Mouse (Mus musculus): ENCODE results near the gene Pls3. TPM values are rescaled to one million over a fixed set of nuclear protein-coding genes. Genes with fewer than 3 reads are reported as not detected.
"Not testable (repeated sequence)": the region's sequence is repeated elsewhere in the genome, so short reads cannot be mapped to it uniquely, and the experiment has no call there.

The Pls3 gene
- polyA plus RNA-seq, 1 experiment from 2014 or later: 36.2 TPM

DNA sequence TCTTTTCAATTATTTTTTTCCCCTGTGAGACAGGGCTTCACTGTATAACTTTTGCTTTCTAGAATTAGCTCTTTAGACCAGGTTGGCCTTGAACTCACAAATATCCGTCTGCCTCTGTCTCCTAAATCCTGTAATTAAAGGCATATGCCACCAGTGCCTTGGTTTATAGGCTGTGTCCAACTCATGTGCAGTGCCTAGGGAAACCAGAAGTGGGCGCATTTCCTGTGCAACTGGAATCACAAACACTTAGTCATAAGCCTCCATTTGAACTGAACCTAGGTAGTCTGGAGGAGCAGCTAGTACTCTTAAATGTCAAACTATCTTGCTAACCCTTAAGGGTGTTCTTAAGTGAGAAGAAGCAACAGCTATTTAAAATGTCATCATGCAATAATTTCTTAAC is 60.0 kb downstream of the Pls3 start:
- Histone ChIP-seq H3K4me2 (replicated peaks) (no peak overlapping the region), H3K36me3 (replicated peaks; ENCODE audit: control insufficient read depth, insufficient read depth) (no peaks in the 10 kb centered on the region), H3K27ac (no peak overlapping the region), H3K27me3 (ENCODE audit: control insufficient read depth, insufficient read depth, low read length) (no peaks in the 10 kb centered on the region), H3K9me3 (ENCODE audit: control insufficient read depth, low read length) (no peaks in the 10 kb centered on the region), H3K4me3 (replicated peaks; ENCODE audit: low read length) (no peak overlapping the region), H3K9ac (no peak overlapping the region), H3K4me1 (replicated peaks; ENCODE audit: control insufficient read depth, insufficient read depth, low read length) (no peaks in the 10 kb centered on the region)
- WGBS: 90% methylated on average over 2 of the region's 2 CpGs
- no peak for DNase-seq (ENCODE audit: low spot score)
- no peak for ATAC-seq (ENCODE audit: low FRiP score)

DNA sequence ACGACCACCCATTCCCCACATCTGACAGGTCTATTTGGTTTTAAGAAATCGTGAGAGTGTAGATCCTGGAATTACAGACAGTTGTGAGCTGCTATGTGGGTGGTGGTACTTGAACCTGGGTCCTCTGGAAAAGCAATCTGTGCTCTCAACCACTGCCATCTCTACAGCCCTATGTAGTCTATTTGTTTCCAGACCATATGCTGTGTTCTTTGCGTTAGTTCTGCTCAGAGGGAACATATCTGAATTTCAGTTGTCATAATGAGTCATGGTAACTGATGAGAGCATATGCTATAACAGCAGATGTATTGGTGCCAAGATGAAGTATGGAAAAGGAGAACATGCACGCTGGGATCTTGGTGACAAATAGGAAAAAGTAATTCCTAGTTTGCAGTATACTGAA is 60.9 kb downstream of the Pls3 start:
- Histone ChIP-seq H3K4me2 (replicated peaks) (no peak overlapping the region), H3K36me3 (replicated peaks; ENCODE audit: control insufficient read depth, insufficient read depth) (no peaks in the 10 kb centered on the region), H3K4me3 (replicated peaks; ENCODE audit: low read length) (no peak overlapping the region), H3K27me3 (ENCODE audit: control insufficient read depth, insufficient read depth, low read length) (no peaks in the 10 kb centered on the region), H3K4me1 (replicated peaks; ENCODE audit: control insufficient read depth, insufficient read depth, low read length) (no peaks in the 10 kb centered on the region), H3K9me3 (ENCODE audit: control insufficient read depth, low read length) (no peaks in the 10 kb centered on the region), H3K9ac (no peak overlapping the region), H3K27ac (no peak overlapping the region)
- ATAC-seq (ENCODE audit: low FRiP score) (no peak), DNase-seq (ENCODE audit: low spot score) (no peak)
- WGBS: 88% methylated on average over 4 of the region's 4 CpGs

DNA sequence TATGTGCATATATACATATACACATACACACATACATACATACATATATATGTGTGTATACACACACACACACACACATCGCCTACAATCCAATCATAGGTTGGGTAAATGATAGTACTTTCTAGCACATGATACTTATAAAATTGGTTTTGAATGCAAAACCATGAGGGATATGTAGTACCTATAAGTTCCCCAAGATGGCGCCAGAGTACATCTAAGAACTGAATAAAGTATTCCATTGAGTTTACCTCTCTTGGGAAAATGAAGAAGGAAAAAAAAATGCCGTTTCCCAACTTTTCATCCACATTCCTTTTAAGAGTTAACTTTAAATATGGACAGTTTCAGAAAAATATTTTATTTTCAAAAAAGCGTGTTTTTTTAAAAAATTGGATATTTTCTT is 78.4 kb downstream of the Pls3 start:
- no peak overlapping the region for H3K27ac ChIP-seq
- WGBS: 42% methylated on average over 4 of the region's 4 CpGs
- no peaks in the 10 kb centered on the region for H3K9me3 ChIP-seq (ENCODE audit: control insufficient read depth, low read length)
- H3K4me3 ChIP-seq (replicated peaks; ENCODE audit: low read length): no peak overlapping the region
- DNase-seq (ENCODE audit: low spot score) (peak; percentile 73), ATAC-seq (ENCODE audit: low FRiP score) (no peak)
- no peak overlapping the region for H3K9ac ChIP-seq
- H3K4me1 ChIP-seq (replicated peaks; ENCODE audit: control insufficient read depth, insufficient read depth, low read length): no peaks in the 10 kb centered on the region
- H3K27me3 ChIP-seq (ENCODE audit: control insufficient read depth, insufficient read depth, low read length): no peaks in the 10 kb centered on the region
- H3K4me2 ChIP-seq (replicated peaks): no peak overlapping the region
- H3K36me3 ChIP-seq (replicated peaks; ENCODE audit: control insufficient read depth, insufficient read depth): no peaks in the 10 kb centered on the region

DNA sequence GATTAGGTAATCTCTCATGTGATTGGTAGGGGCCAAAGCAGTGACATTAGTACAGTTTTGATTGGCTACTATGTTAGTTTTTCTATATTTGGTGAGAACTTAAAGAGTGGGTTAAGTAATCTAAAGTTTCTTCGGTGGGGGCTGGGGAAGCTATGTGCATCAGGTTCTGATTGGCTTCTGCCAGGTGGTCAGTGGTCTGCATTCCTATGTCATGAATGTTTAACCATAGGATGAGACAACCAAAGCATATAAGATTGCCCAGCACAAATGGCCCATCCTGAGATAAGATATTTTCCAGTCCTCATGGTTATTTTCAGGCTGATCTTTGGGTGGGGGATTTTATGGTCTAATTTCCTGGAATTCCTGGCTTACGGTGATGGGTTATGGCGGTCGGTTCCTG is 95.2 kb downstream of the Pls3 start:
- H3K4me3 ChIP-seq (replicated peaks; ENCODE audit: low read length): no peak overlapping the region
- H3K27me3 ChIP-seq (ENCODE audit: control insufficient read depth, insufficient read depth, low read length): no peaks in the 10 kb centered on the region
- H3K36me3 ChIP-seq (replicated peaks; ENCODE audit: control insufficient read depth, insufficient read depth): no peaks in the 10 kb centered on the region
- no peak overlapping the region for H3K27ac ChIP-seq
- H3K4me2 ChIP-seq (replicated peaks): no peak overlapping the region
- H3K9me3 ChIP-seq (ENCODE audit: control insufficient read depth, low read length): no peaks in the 10 kb centered on the region
- H3K9ac ChIP-seq: no peak overlapping the region
- DNase-seq (ENCODE audit: low spot score) (no peak), ATAC-seq (ENCODE audit: low FRiP score) (no peak)
- WGBS: 89% methylated on average over 4 of the region's 4 CpGs
- H3K4me1 ChIP-seq (replicated peaks; ENCODE audit: control insufficient read depth, insufficient read depth, low read length): no peaks in the 10 kb centered on the region

DNA sequence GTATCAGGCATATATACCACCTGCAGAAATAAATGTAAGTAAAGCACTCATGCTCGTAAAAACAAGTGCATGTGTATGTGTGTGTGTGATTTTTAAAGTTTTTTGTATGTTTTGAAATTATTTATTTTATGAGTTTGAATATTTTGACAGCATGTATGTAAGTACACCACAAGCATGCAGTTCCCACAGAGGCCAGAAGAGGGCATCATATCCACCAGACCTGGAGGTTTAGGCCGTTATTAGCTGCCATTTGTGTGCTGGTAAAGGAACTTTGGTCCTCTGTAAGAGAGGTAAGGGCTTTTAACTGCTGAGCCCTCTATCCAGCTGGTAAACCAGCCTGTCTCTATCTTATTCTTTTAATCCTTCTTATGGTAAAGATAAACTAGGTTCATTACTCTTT is 97.5 kb downstream of the Pls3 start:
- 80% methylated on average over 2 of the region's 2 CpGs for WGBS
- DNase-seq (ENCODE audit: low spot score): no peak
- Histone ChIP-seq H3K27ac (no peak overlapping the region), H3K4me3 (replicated peaks; ENCODE audit: low read length) (no peak overlapping the region), H3K27me3 (ENCODE audit: control insufficient read depth, insufficient read depth, low read length) (no peaks in the 10 kb centered on the region), H3K4me1 (replicated peaks; ENCODE audit: control insufficient read depth, insufficient read depth, low read length) (no peaks in the 10 kb centered on the region), H3K36me3 (replicated peaks; ENCODE audit: control insufficient read depth, insufficient read depth) (no peaks in the 10 kb centered on the region), H3K9me3 (ENCODE audit: control insufficient read depth, low read length) (no peaks in the 10 kb centered on the region), H3K4me2 (replicated peaks) (no peak overlapping the region), H3K9ac (no peak overlapping the region)
- no peak for ATAC-seq (ENCODE audit: low FRiP score)

DNA sequence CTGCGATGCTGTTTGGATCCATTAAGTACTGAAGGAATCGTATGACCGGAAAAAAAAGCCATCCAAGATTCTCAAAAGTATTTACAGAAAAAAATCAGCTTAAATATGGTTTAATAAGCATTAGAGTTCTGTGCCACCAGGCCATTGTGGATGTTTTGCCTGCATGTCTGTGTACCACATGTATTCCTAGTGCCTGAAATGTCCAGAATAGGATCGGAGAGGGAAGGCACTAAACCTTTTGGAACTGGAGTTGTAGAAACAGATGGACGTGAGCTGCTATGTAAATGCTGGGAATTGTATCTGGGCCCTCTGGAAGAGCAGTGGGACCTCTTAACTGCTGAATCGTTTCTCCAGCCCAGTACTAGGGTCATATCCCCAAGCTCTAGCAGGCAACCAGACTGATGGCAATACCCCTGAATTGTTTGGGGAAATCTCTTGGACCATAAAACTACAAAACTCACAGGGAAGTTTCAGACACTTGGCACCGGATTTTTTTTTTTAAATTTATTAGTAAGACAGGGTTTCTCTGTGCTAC is 110.1 kb downstream of the Pls3 start:
- Histone ChIP-seq H3K4me2 (replicated peaks) (peak overlapping the region; percentile 65), H3K27me3 (ENCODE audit: control insufficient read depth, insufficient read depth, low read length) (no peaks in the 10 kb centered on the region), H3K36me3 (replicated peaks; ENCODE audit: control insufficient read depth, insufficient read depth) (no peaks in the 10 kb centered on the region), H3K27ac (peak overlapping the region; percentile 87), H3K9ac (peak overlapping the region; percentile 67), H3K9me3 (ENCODE audit: control insufficient read depth, low read length) (no peaks in the 10 kb centered on the region), H3K4me3 (replicated peaks; ENCODE audit: low read length) (peak overlapping the region; percentile 45), H3K4me1 (replicated peaks; ENCODE audit: control insufficient read depth, insufficient read depth, low read length) (peaks cover 7% of the 10 kb centered on the region; the same call in 1 of the 2 replicates)
- ATAC-seq (ENCODE audit: low FRiP score) (peak; percentile 67), DNase-seq (ENCODE audit: low spot score) (no peak)
- 32% methylated on average over 7 of the region's 7 CpGs for WGBS

DNA sequence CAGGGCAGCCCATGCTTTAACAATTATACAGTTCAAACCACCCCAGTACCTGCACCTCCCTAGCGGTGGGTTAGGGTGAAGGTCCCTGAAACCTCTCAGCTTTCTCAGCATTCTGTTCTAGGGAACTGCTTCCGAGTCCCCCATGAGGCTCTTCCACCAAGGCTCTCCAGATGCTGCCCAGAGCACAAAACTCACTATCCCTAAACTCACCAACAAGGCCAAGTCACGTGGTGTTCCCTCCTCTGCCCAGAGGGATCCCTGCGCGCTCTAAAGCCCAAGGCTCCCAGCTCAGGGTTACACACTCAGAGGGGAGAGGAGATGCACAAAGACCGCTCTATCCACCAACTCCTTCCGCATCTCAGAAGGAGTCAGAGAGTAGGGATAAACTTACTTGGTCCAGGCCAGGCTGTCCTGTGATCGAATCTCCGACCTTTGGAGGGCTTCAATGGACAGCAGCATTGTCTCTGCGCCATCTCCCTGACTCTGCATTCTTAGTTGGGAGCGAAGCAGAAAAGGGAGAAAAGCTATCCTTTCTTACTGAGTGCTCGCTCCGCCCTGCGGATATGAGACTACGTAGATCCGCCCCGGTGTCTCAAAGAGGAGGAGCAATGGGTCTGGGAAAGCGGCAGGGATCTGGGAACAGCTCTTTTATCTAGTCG is 110.7 kb downstream of the Pls3 start:
- WGBS: 8% methylated on average over 19 of the region's 19 CpGs
- peak; percentile 97 for ATAC-seq (ENCODE audit: low FRiP score)
- peak overlapping the region; percentile 45 for H3K4me3 ChIP-seq (replicated peaks; ENCODE audit: low read length)

DNA sequence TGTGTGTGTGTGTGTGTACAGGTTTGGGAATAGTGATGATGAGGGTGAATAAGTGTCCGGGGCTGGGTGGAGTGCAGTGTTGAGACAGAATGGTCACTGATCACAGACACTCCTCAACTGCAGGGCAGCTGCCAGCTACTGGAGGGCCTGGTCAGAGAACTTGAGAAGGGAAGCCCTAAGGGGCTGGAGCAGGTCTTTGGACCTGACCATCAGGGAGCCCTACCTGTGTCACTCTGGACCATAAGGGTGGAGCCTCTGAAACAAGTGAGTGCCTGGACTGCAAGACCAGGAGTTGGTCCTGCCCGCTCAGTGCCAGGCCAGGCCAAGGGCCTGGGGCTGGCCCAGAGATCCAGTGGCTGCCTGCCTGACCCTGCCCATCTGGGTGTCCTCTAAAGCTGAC is 115.5 kb downstream of the Pls3 start:
- WGBS: 81% methylated on average over 2 of the region's 2 CpGs
- not testable (repeated sequence) for H3K4me3 ChIP-seq (replicated peaks; ENCODE audit: low read length); H3K4me1 ChIP-seq (replicated peaks; ENCODE audit: control insufficient read depth, insufficient read depth, low read length); H3K27me3 ChIP-seq (ENCODE audit: control insufficient read depth, insufficient read depth, low read length); H3K36me3 ChIP-seq (replicated peaks; ENCODE audit: control insufficient read depth, insufficient read depth); H3K9me3 ChIP-seq (ENCODE audit: control insufficient read depth, low read length); DNase-seq (ENCODE audit: low spot score); H3K27ac ChIP-seq; H3K4me2 ChIP-seq (replicated peaks); ATAC-seq (ENCODE audit: low FRiP score); H3K9ac ChIP-seq

More for the DNA sequence above, 110.7 kb downstream of the Pls3 start:
- no peaks in the 10 kb centered on the region for H3K36me3 ChIP-seq (replicated peaks; ENCODE audit: control insufficient read depth, insufficient read depth)
- DNase-seq (ENCODE audit: low spot score): peak; percentile 72
- H3K27me3 ChIP-seq (ENCODE audit: control insufficient read depth, insufficient read depth, low read length): no peaks in the 10 kb centered on the region
- no peaks in the 10 kb centered on the region for H3K9me3 ChIP-seq (ENCODE audit: control insufficient read depth, low read length)
- H3K27ac ChIP-seq: peak overlapping the region; percentile 87
- peak overlapping the region; percentile 65 for H3K4me2 ChIP-seq (replicated peaks)
- H3K9ac ChIP-seq: peak overlapping the region; percentile 67
- peaks cover 7% of the 10 kb centered on the region; the same call in 1 of the 2 replicates for H3K4me1 ChIP-seq (replicated peaks; ENCODE audit: control insufficient read depth, insufficient read depth, low read length)

DNA sequence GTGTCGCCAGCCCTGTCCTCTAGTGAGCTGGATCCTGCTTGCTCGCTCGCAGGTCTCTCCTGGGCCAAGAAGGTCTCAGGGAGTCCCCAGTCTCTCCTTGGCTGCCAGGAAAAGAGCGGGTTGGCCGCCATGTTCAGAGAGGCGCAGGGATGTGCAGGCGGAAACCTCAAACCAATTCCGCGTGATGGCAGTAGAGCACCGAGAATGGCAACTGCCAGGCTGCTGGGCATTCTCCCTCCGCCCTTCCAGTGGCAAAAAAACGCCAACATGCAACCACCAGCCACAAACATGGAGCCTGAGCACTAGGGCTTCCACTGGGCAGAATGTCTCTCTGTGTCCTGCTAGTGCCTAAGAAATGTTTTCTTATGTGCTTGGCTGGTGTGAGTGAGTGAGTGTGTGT is 115.9 kb downstream of the Pls3 start:
- not testable (repeated sequence) for H3K4me2 ChIP-seq (replicated peaks); H3K9ac ChIP-seq; H3K27me3 ChIP-seq (ENCODE audit: control insufficient read depth, insufficient read depth, low read length); H3K36me3 ChIP-seq (replicated peaks; ENCODE audit: control insufficient read depth, insufficient read depth); H3K27ac ChIP-seq; H3K4me3 ChIP-seq (replicated peaks; ENCODE audit: low read length); H3K4me1 ChIP-seq (replicated peaks; ENCODE audit: control insufficient read depth, insufficient read depth, low read length); ATAC-seq (ENCODE audit: low FRiP score); H3K9me3 ChIP-seq (ENCODE audit: control insufficient read depth, low read length)
- 78% methylated on average over 12 of the region's 12 CpGs for WGBS
- peak; percentile 77 for DNase-seq (ENCODE audit: low spot score)

DNA sequence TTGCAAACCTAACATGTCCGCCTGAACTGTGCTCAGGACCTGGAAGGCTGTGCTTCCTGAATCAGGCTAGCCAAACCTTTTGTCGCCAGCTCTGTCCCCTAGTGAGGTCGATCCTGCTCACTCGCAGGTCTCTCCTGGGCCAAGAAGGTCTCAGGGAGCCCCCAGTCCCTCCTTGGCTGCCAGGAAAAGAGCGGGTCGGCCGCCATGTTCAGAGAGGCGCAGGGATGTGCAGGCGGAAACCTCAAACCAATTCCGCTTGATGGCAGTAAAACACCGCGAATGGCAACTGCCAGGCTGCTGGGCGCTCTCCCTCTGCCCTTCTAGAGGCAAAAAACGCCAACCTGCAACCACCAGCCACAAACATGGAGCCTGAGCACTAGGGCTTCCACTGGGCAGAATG is 117.0 kb downstream of the Pls3 start:
- H3K4me3 ChIP-seq (replicated peaks; ENCODE audit: low read length); H3K27ac ChIP-seq; H3K4me1 ChIP-seq (replicated peaks; ENCODE audit: control insufficient read depth, insufficient read depth, low read length); ATAC-seq (ENCODE audit: low FRiP score); H3K4me2 ChIP-seq (replicated peaks); H3K36me3 ChIP-seq (replicated peaks; ENCODE audit: control insufficient read depth, insufficient read depth); H3K27me3 ChIP-seq (ENCODE audit: control insufficient read depth, insufficient read depth, low read length); H3K9ac ChIP-seq; H3K9me3 ChIP-seq (ENCODE audit: control insufficient read depth, low read length): not testable (repeated sequence)
- 90% methylated on average over 12 of the region's 14 CpGs for WGBS
- peak; percentile 43 for DNase-seq (ENCODE audit: low spot score)

All from hindbrain, embryonic 14.5 days (tissue).